ENCODE assay signal across 8 mouse cellular contexts in the genomic region with DNA sequence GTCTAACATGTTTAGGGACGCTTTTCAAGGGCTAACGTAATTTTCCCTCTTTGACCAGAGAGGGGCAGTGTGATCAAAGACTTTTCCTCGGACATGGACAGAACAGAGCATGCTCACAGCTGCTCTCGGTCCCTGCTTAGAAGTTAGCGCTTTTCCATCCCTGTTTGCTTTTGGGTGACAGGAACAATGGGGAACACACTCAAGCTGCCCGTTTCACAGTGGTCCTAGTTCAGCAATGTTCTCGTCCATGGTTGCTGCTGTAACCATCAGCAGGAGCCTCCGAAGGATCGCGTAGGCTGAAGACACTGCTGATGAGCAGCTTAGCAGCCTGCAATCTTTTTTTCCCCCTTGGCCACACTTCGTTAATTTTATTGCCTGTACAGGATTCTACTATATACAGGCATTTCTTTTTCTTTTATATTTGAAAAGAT.
DNase-seq lines count a peak whose midpoint lies in the region; ATAC-seq and TF ChIP-seq lines count a peak whose summit lies in the region.

No protein-coding gene starts in this region.

- peak; percentile 43 for DNase-seq in 3134 (ENCODE audit: extremely low read depth, insufficient read length, low spot score)
- peak; percentile 69 for DNase-seq in heart, postnatal 4 days
- peak; percentile 75 to 76 for DNase-seq in layer of hippocampus, adult 2 months (ENCODE audit: low spot score in 2 of 2)
- peak; percentile 31 for DNase-seq in ovary, adult 18-20 months (ENCODE audit: low spot score)
- no peak for DNase-seq in thymus, postnatal 4 days

- H3K9ac ChIP-seq in forebrain, embryonic 15.5 days (replicated peaks), result peak overlapping the region; percentile 59
- no peak overlapping the region for H3K9ac ChIP-seq in liver, embryonic 16.5 days (ENCODE audit: low read depth, low read length)

- H3K4me1 ChIP-seq in brown adipose tissue, adult 24 weeks (ENCODE audit: control insufficient read depth, insufficient read depth, insufficient read length, low read length), result no peaks in the 10 kb centered on the region
- H3K4me1 ChIP-seq in forebrain, embryonic 15.5 days, result no peaks in the 10 kb centered on the region
- H3K4me1 ChIP-seq in liver, embryonic 16.5 days (ENCODE audit: control insufficient read depth, low read depth, low read length), result no peaks in the 10 kb centered on the region

- no peak overlapping the region for H3K27ac ChIP-seq in brown adipose tissue, adult 24 weeks (replicated peaks; ENCODE audit: low read depth, low read length)
- H3K27ac ChIP-seq in forebrain, embryonic 15.5 days (replicated peaks), result no peak overlapping the region
- H3K27ac ChIP-seq in layer of hippocampus, adult 2 months, result no peak overlapping the region
- H3K27ac ChIP-seq in liver, embryonic 16.5 days (ENCODE audit: low read length), result no peak overlapping the region

- H3K27me3 ChIP-seq in forebrain, embryonic 15.5 days, result no peaks in the 10 kb centered on the region
- H3K27me3 ChIP-seq in liver, embryonic 16.5 days (ENCODE audit: control insufficient read depth, insufficient read depth, low read depth, low read length), result no peaks in the 10 kb centered on the region

- WGBS in forebrain, embryonic 15.5 days, result 4% methylated on average over 11 of the region's 11 CpGs
- WGBS in liver, embryonic 16.5 days (ENCODE audit: insufficient replicate concordance), result 8% methylated on average over 11 of the region's 11 CpGs

- peak; percentile 83 for TF ChIP-seq CTCF in layer of hippocampus, adult 2 months (conservative IDR thresholded peaks at IDR 0.05)

- H3K9me3 ChIP-seq in forebrain, embryonic 15.5 days, result no peaks in the 10 kb centered on the region
- no peaks in the 10 kb centered on the region for H3K9me3 ChIP-seq in liver, embryonic 16.5 days (replicated peaks; ENCODE audit: control insufficient read depth, low read length)

- peak overlapping the region; percentile 29; the same call in 1 of the 2 replicates for H3K4me3 ChIP-seq in brown adipose tissue, adult 24 weeks (ENCODE audit: insufficient read depth, low read depth, low read length)
- H3K4me3 ChIP-seq in forebrain, embryonic 15.5 days, result peak overlapping the region; percentile 52
- peak overlapping the region; percentile 59 for H3K4me3 ChIP-seq in layer of hippocampus, adult 2 months
- H3K4me3 ChIP-seq in liver, embryonic 16.5 days (ENCODE audit: low read depth, low read length), result no peak overlapping the region

- H3K4me2 ChIP-seq in forebrain, embryonic 15.5 days (replicated peaks), result peak overlapping the region; percentile 68
- H3K4me2 ChIP-seq in liver, embryonic 16.5 days (ENCODE audit: low read depth, low read length), result peak overlapping the region; percentile 18; the same call in 1 of the 2 replicates

- ATAC-seq in forebrain, embryonic 15.5 days (replicated peaks), result peak; percentile 95
- ATAC-seq in liver, embryonic 16.5 days (ENCODE audit: low read depth), result no peak

- no peaks in the 10 kb centered on the region for H3K36me3 ChIP-seq in forebrain, embryonic 15.5 days
- no peaks in the 10 kb centered on the region for H3K36me3 ChIP-seq in liver, embryonic 16.5 days (ENCODE audit: control insufficient read depth, insufficient read depth)
